Comparison of ENCODE assay signal across 26 mouse cellular contexts in genomic region chr10:8952922-8953321, GRCm38 (mm10).
DNase-seq lines count a peak whose midpoint lies in the region; ATAC-seq lines count a peak whose summit lies in the region.
"Had no signal": no experiment of that assay in that cellular context is flagged by ENCODE, and none has a peak within 500 bp of the region (broad histone marks: within the 10 kb centered on the region; RNA-seq: fewer than 3 reads in every experiment).

No protein-coding gene starts in this region.

- no peak overlapping the region for H3K27ac ChIP-seq in forebrain, embryonic 12.5 days
- H3K27ac ChIP-seq: embryonic facial prominence, embryonic 10.5 days; embryonic facial prominence, embryonic 13.5 days; forebrain, embryonic 13.5 days; gastrocnemius, adult 2 months; hindbrain, embryonic 12.5 days; hindbrain, embryonic 15.5 days had no signal

- H3K4me3 ChIP-seq in forebrain, embryonic 12.5 days (replicated peaks): no peak overlapping the region
- H3K4me3 ChIP-seq: embryonic facial prominence, embryonic 10.5 days; embryonic facial prominence, embryonic 13.5 days; erythroblast, embryonic 14.5 days; forebrain, embryonic 13.5 days; gastrocnemius, adult 2 months; hindbrain, embryonic 12.5 days; hindbrain, embryonic 15.5 days had no signal

- H3K4me1 ChIP-seq in forebrain, embryonic 12.5 days: peaks cover 6% of the 10 kb centered on the region
- H3K4me1 ChIP-seq: forebrain, embryonic 13.5 days had no signal

- peak; percentile 21 for DNase-seq in CD4-positive helper T cell, adult 2 months (ENCODE audit: low read depth, low spot score)
- peak; percentile 48 for DNase-seq in CD4-positive, CD25-positive, alpha-beta regulatory T cell, adult 2 months (ENCODE audit: low read depth, low spot score)
- DNase-seq in frontal cortex, postnatal 36 days (ENCODE audit: low spot score in 2 of 2): no peak
- DNase-seq in cerebellum, postnatal 36 days: no peak
- DNase-seq in lung, postnatal 4 days: no peak
- DNase-seq: adrenal gland, postnatal 10 days; adrenal gland, postnatal 36 days; cerebellum, adult 11 months; cerebellum, adult 2 months; cerebellum, adult 9-11 months; cerebellum, postnatal 25 days; embryo, embryonic 11 days; gastrocnemius, adult 2 months; gastrocnemius, postnatal 14 days; heart, adult 11 months had no signal

- H3K9ac ChIP-seq in forebrain, embryonic 12.5 days: no peak overlapping the region
- H3K9ac ChIP-seq: embryonic facial prominence, embryonic 13.5 days; forebrain, embryonic 13.5 days; hindbrain, embryonic 12.5 days; hindbrain, embryonic 15.5 days had no signal

- no peaks in the 10 kb centered on the region for H3K27me3 ChIP-seq in forebrain, embryonic 12.5 days
- H3K27me3 ChIP-seq: forebrain, embryonic 13.5 days; hindbrain, embryonic 12.5 days; hindbrain, embryonic 15.5 days had no signal

- no peaks in the 10 kb centered on the region for H3K9me3 ChIP-seq in forebrain, embryonic 12.5 days
- H3K9me3 ChIP-seq: embryonic facial prominence, embryonic 10.5 days; embryonic facial prominence, embryonic 13.5 days; forebrain, embryonic 13.5 days; hindbrain, embryonic 12.5 days; hindbrain, embryonic 15.5 days had no signal

- H3K36me3 ChIP-seq in forebrain, embryonic 12.5 days (replicated peaks): no peaks in the 10 kb centered on the region
- H3K36me3 ChIP-seq: embryonic facial prominence, embryonic 10.5 days; embryonic facial prominence, embryonic 13.5 days; hindbrain, embryonic 12.5 days; hindbrain, embryonic 15.5 days had no signal

- WGBS in forebrain, embryonic 12.5 days: 85% methylated on average over 5 of the region's 5 CpGs

- H3K4me2 ChIP-seq in forebrain, embryonic 12.5 days: no peak overlapping the region
- H3K4me2 ChIP-seq: embryonic facial prominence, embryonic 13.5 days; forebrain, embryonic 13.5 days; heart, embryonic 11.5 days; hindbrain, embryonic 12.5 days; hindbrain, embryonic 15.5 days had no signal

- peak; percentile 75 for ATAC-seq in activated CD4-positive, CD25-positive, alpha-beta regulatory T cell, adult 4 months
- peak; percentile 83 for ATAC-seq in inflammation-experienced regulatory T-cells, adult 6 months
- ATAC-seq in forebrain, embryonic 12.5 days (ENCODE audit: low FRiP score): no peak
- ATAC-seq: forebrain, embryonic 13.5 days; forebrain, embryonic 16.5 days had no signal

Comparison
In these comparisons a context has a peak if more than half of its experiments do, and no peak if none do; other contexts are left out.
1. DNase-seq: peak in CD4-positive helper T cell, adult 2 months (single experiment) and CD4-positive, CD25-positive, alpha-beta regulatory T cell, adult 2 months (single experiment); none in frontal cortex, postnatal 36 days (0 of 2), cerebellum, postnatal 36 days (0 of 2) and lung, postnatal 4 days (0 of 2).